Mouse (Mus musculus): Measurements from ENCODE around the gene Ces1d. TPM values are rescaled to one million over a fixed set of nuclear protein-coding genes. Genes with fewer than 3 reads are reported as not detected.

The Ces1d gene
- total RNA-seq, 2 experiments from 2014 or later: not detected

DNA sequence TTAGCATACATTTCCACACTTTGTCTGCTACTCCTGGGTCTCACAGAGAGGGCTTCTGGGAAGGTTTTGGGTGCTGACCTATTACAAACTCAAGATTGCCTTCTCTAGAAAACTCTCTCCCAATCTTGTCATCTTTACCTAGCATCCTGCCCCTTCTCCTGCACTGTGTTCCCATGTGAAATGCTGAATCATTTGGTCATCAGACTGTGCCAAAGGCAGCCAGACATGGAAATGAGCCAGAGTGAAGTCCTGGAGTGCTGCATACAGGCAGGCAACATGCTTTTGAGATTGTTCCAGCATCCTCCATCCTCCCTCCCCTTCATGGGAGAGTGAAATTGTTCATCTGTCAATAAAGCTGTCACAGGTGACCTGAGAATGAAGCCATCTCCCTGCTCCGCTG, 46.2 kb downstream of the Ces1d start:
- intact Hi-C loops (cut with DNase I): no loop called here
- no peak for DNase-seq (ENCODE audit: low spot score in 2 of 2)

GRCm38 (mm10) chr8:93147331-93147730, 50.3 kb downstream of the Ces1d start:
- intact Hi-C loops (cut with DNase I): loop anchor here (10.0 kb wide), 1 partner anchor 133 kb away; no protein-coding TSS in a partner anchor
- no peak for DNase-seq (ENCODE audit: low spot score in 2 of 2)

DNA sequence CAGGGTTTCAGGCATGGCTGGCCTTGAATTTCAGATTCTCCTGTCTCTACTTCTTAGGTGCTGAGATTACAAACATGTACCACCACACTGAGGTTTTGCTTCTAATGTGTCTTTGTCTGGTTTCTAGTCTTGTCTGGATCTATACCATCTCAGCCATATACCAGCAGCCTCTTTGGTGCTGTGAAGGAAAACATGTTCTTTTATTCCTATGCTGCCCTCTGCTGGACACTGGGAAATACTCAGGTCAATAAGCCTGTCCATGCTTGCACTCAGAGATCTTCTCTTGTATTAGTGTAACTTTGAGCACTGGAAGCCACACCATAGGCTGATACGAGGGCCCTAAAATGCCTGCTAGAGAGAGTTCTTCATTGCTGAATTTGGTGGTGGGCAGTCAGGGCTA, 56.9 kb downstream of the Ces1d start:
- DNase-seq (ENCODE audit: low spot score in 2 of 2): peak in 1 of 2 experiments; percentile 21
- intact Hi-C loops (cut with DNase I): loop anchor here (10.0 kb wide), 1 partner anchor 126 kb away; no protein-coding TSS in a partner anchor

DNA sequence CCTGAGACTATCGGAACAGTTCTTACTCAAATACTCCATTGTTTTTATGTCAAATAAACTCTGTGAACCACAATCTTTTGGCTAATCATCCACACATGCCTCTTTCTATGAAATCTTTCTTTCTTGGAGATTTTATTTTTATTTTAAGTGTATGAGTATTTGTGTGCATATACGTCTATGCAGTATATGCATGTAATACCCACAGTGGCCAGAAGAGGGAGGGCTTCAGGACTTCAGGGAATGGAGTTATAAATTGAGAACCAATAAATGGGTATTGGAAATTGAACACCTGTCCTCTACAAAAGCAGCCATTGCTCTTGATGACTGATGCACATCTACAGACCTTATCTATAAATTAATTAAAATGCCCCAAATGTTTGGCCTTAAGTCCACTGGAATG, 65.4 kb downstream of the Ces1d start:
- DNase-seq (ENCODE audit: low spot score in 2 of 2): no peak
- intact Hi-C loops (cut with DNase I): no loop called here

GRCm38 (mm10) chr8:93131233-93131980, 66.2 kb downstream of the Ces1d start, which contains the start of gene Ces1c:
Gene Ces1c (minus strand): TSS chr8:93131283.
- DNase-seq (ENCODE audit: low spot score in 2 of 2): peak in 1 of 2 experiments; percentile 5

DNA sequence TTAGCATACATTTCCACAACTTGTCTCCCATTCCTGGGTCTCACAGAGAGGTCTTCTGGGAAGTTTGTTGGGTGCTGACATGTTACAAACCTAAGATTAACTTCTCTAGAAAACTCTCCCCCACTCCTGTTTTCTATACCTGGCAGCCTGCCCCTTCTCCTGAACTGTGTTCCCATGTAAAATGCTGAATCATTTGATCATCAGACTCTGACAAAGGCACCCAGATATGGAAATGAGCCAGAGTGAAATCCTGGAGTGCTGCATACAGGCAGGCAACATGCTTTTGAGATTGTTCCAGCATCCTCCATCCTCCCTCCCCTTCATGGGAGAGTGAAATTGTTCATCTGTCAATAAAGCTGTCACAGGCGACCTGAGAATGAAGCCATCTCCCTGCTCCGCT, 71.2 kb downstream of the Ces1d start:
- intact Hi-C loops (cut with DNase I): no loop called here
- no peak for DNase-seq (ENCODE audit: low spot score in 2 of 2)

More at GRCm38 (mm10) chr8:93131233-93131980, 66.2 kb downstream of the Ces1d start, which contains the start of gene Ces1c:
- intact Hi-C loops (cut with DNase I): no loop called here

DNA sequence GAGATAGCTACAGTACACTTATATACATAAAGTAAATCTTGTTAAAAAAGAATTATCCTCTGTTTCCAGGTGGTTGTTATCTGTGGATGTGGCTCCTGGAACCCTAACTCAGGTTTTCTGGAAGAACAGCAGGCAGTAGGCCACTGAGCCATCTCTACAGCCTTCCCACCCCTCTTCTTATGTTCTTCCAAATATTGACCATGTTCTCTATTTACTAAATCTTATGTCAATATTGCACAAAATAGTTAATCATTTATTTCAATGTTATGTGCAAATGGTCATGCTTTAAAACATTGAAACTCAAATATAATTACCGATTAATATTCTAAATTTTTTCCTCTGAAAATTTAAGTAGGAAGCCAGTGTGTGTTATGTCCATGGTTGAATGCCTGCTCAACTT, 75.6 kb downstream of the Ces1d start:
- DNase-seq (ENCODE audit: low spot score in 2 of 2): no peak
- intact Hi-C loops (cut with DNase I): no loop called here

Other genes with a start within 250 kb of the Ces1d start
- under 1 TPM; 0.10 to 0.11 TPM for gene Slc6a2, start 237.8 kb downstream of the Ces1d start, total RNA-seq (2021)
- under 1 TPM in 1 of 2 experiments, not detected in 1; 0.27 TPM for gene Ces1a, start 149.6 kb downstream of the Ces1d start, total RNA-seq (2021)
- gene Ces1b, start 117.8 kb downstream of the Ces1d start, total RNA-seq (2021): not detected
- not detected for gene Ces1c, start 66.6 kb downstream of the Ces1d start, total RNA-seq (2021)
- gene Ces1e, start 31.8 kb upstream of the Ces1d start, total RNA-seq (2021): not detected
- not detected for gene Ces1f, start 81.9 kb upstream of the Ces1d start, total RNA-seq (2021)
- gene Ces1g, start 139.5 kb upstream of the Ces1d start, total RNA-seq (2021): not detected
- gene Ces1h, start 181.9 kb upstream of the Ces1d start, total RNA-seq (2021): not detected

Measured in left cerebral cortex, postnatal 36 days (tissue).